ENCODE assay signal across 10 mouse cellular contexts in genomic region chr14:54333452-54334189, GRCm38 (mm10). TPM values are rescaled to one million over a fixed set of nuclear protein-coding genes. Genes with fewer than 3 reads are reported as not detected.
DNase-seq lines count a peak whose midpoint lies in the region; ATAC-seq lines count a peak whose summit lies in the region.
"Had no signal": no experiment of that assay in that cellular context is flagged by ENCODE, and none has a peak within 500 bp of the region (broad histone marks: within the 10 kb centered on the region; RNA-seq: fewer than 3 reads in every experiment).

No protein-coding gene starts in this region.

- peak; percentile 82 for ATAC-seq in erythroblast, adult 5-6 weeks (replicated peaks; ENCODE audit: low FRiP score, poor library complexity, severe bottlenecking)

- peak; percentile 71 for DNase-seq in ovary, postnatal 36 days (ENCODE audit: low spot score)
- no peak for DNase-seq in ovary, postnatal 14 days (ENCODE audit: low spot score)
- peak; percentile 74 for DNase-seq in heart, postnatal 4 days
- no peak for DNase-seq in layer of hippocampus, adult 9-10 months (ENCODE audit: low spot score)
- DNase-seq in liver, result no peak
- DNase-seq in left cerebral cortex, adult 18-20 months (ENCODE audit: low spot score in 2 of 2), result no peak
- DNase-seq: cerebellum, adult 18-20 months had no signal

RNA-seq across cellular contexts. Expression of gene Oxa1l, which starts 27.0 kb away (rescaled TPM):
- 10.4 and 20.9 TPM in 2 replicates for total RNA-seq in erythroblast, adult 5-6 weeks (2015; ENCODE audit: low replicate concordance)
- 8.9 and 9.3 TPM in 2 replicates for total RNA-seq in erythroblast, adult 5-6 weeks (2017; ENCODE audit: low replicate concordance)
- 100 to 1,000 TPM; 114 to 126 TPM for total RNA-seq in heart, postnatal 4 days (2021)
- total RNA-seq in left cerebral cortex, adult 18-20 months (2021), result 10 to 100 TPM; 49.2 to 55.1 TPM

RNA-seq across cellular contexts. Expression of gene Olfr49, which starts 48.9 kb away (rescaled TPM):
- not detected in 2 replicates for total RNA-seq in erythroblast, adult 5-6 weeks (2015; ENCODE audit: low replicate concordance)
- not detected in 2 replicates for total RNA-seq in erythroblast, adult 5-6 weeks (2017; ENCODE audit: low replicate concordance)
- not detected for total RNA-seq in heart, postnatal 4 days (2021)
- total RNA-seq in left cerebral cortex, adult 18-20 months (2021), result not detected
- total RNA-seq: gastrocnemius, adult 18-20 months; neutrophil, adult 5-6 weeks had no signal

Comparison
In these comparisons a context has a peak if more than half of its experiments do, and no peak if none do; other contexts are left out.
1. DNase-seq: peak in ovary, postnatal 36 days (single experiment) and heart, postnatal 4 days (single experiment); none in ovary, postnatal 14 days (single experiment), layer of hippocampus, adult 9-10 months (single experiment), liver (single experiment) and left cerebral cortex, adult 18-20 months (0 of 2).